Mouse (Mus musculus) spleen, adult 2 months (tissue): ENCODE results near the gene Chil1.

Experiments used
- CTCF ChIP-seq: fragments of 200-500 bp; IDR thresholded peaks from 2 replicates; pipeline ENCODE4 v1.5.1; 2011; ENCODE audit warnings: mild to moderate bottlenecking, inconsistent platforms; ENCODE audit not compliant: insufficient read depth, insufficient read length, insufficient replicate concordance; ENCODE audit errors: extremely low read depth
- POLR2A ChIP-seq: fragments of 200-500 bp; IDR thresholded peaks from 2 replicates; pipeline ENCODE4 v1.6.1; 2011; ENCODE audit warnings: low read depth, low read length, inconsistent platforms

- TF ChIP-seq POLR2A (no peak), CTCF (no peak)
Measured at GRCm38 (mm10) chr1:134230638-134231228, 48.8 kb downstream of the Chil1 start.
